Mouse (Mus musculus) liver, postnatal 0 days (tissue): ENCODE data around the gene Cfap300.

Source experiments
- CTCF ChIP-seq: sonication (generic); IDR thresholded peaks from 2 replicates; pipeline ENCODE4 v1.5.1; 2016; ENCODE audit warnings: antibody characterized with exemption, low read depth
- EP300 ChIP-seq: IDR thresholded peaks from 2 replicates; pipeline ENCODE4 v1.6.1; 2016; ENCODE audit warnings: antibody characterized with exemption, low read depth, mild to moderate bottlenecking

GRCm38 (mm10) chr9:8074345-8074744, 31.7 kb upstream of the Cfap300 start:
- TF ChIP-seq CTCF = peak; percentile 63
- TF ChIP-seq EP300 = no peak
